Mouse (Mus musculus): ENCODE measurements around the gene Samsn1.

- no peak for TF ChIP-seq CTCF (IDR thresholded peaks at IDR 0.05; ENCODE audit: low read depth, low read length)
- no peak for TF ChIP-seq POLR2A (IDR thresholded peaks at IDR 0.05; ENCODE audit: extremely low read depth, insufficient read depth, low read length)
Observed at GRCm38 (mm10) chr16:75856343-75856742, 165.7 kb downstream of the Samsn1 start.

Data from liver, adult 2 months (tissue).